Mouse (Mus musculus): Measurements from ENCODE around the gene Vmn2r-ps159. TPM values are rescaled to one million over a fixed set of nuclear protein-coding genes. Genes with fewer than 3 reads are reported as not detected.

The Vmn2r-ps159 gene
- not detected for total RNA-seq (2023)

DNA sequence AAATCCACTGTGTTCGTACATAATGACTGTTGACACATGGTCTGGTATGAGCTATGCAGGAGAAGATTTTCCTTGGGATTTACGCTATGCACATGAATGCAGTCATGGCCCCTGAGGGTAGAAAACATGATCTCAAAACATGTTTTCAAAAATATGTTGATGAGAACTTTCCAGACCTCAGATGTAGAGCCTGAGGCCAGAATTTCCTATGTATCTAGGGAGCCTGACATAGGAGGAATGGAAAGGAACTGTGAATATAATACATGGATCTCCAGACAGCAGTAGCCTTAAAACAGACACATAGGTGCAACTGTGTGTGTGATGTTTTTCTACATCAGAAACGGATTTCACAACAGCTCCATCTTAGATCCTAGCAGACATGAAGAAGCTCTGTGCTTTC lies at the start of gene Vmn2r-ps159:
Gene Vmn2r-ps159, plus strand, starts transcription at position 301 of the 400 bp plus-strand sequence.

Other genes starting within 250 kb of the Vmn2r-ps159 start
- 37.9 TPM for gene 9430015G10Rik, start 221.1 kb upstream of the Vmn2r-ps159 start, total RNA-seq (2023)
- 0.26 TPM for gene Rnf223, start 200.6 kb upstream of the Vmn2r-ps159 start, total RNA-seq (2023)
- gene Agrn, start 133.6 kb upstream of the Vmn2r-ps159 start, total RNA-seq (2023): 5.0 TPM
- gene Isg15, start 130.3 kb upstream of the Vmn2r-ps159 start, total RNA-seq (2023): 10.8 TPM
- 8.2 TPM for gene AW011738, start 127.8 kb upstream of the Vmn2r-ps159 start, total RNA-seq (2023)
- 0.62 TPM for gene Perm1, start 115.2 kb upstream of the Vmn2r-ps159 start, total RNA-seq (2023)
- gene Plekhn1, start 96.2 kb upstream of the Vmn2r-ps159 start, total RNA-seq (2023): 49.1 TPM
- 96.5 TPM for gene Noc2l, start 95.1 kb upstream of the Vmn2r-ps159 start, total RNA-seq (2023)
- gene Samd11, start 75.4 kb upstream of the Vmn2r-ps159 start, total RNA-seq (2023): 1.6 TPM

Data from CD4-positive naive resting alpha-beta T cell, adult 76 days (primary cell).